Mouse (Mus musculus): ENCODE measurements around the gene Selplg. TPM values are rescaled to one million over a fixed set of nuclear protein-coding genes. Genes with fewer than 3 reads are reported as not detected.
"Not testable (repeated sequence)": the region's sequence is repeated elsewhere in the genome, so short reads cannot be mapped to it uniquely, and the experiment has no call there.

Selplg gene
- polyA plus RNA-seq, 1 experiment from 2014 or later, result 4.4 TPM

DNA sequence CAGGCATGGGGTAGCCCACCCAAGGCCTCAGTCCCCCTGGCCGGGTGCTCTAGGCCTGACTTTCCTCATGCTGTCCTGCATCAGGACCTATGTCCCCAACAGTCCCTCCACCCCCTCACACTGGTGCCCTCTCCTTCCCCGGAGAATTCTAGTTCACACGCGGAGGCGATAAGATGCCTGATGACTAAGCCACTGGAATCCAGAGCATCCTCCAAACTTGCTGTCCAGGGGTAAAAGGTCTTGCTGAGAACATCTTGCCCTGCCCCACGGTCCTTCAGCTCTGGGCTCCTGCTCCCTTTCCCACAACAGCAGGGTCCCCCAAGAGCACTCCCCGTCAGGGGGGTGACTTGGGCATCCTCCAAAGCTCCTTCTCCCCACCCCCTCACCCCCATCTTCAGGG is 49.8 kb downstream of the Selplg start:
- peak overlapping the region; percentile 80 for H3K27ac ChIP-seq
- no peak for ATAC-seq
- H3K4me3 ChIP-seq (replicated peaks), result no peak overlapping the region
- H3K4me1 ChIP-seq (replicated peaks), result peaks cover 11% of the 10 kb centered on the region
- no peaks in the 10 kb centered on the region for H3K9me3 ChIP-seq
- H3K4me2 ChIP-seq (replicated peaks), result no peak overlapping the region
- no peak overlapping the region for H3K9ac ChIP-seq
- H3K27me3 ChIP-seq (replicated peaks), result no peaks in the 10 kb centered on the region; the same call in 1 of the 2 replicates
- WGBS, result 76% methylated on average over 7 of the region's 7 CpGs
- H3K36me3 ChIP-seq, result peaks cover 5% of the 10 kb centered on the region; the same call in 1 of the 2 replicates

DNA sequence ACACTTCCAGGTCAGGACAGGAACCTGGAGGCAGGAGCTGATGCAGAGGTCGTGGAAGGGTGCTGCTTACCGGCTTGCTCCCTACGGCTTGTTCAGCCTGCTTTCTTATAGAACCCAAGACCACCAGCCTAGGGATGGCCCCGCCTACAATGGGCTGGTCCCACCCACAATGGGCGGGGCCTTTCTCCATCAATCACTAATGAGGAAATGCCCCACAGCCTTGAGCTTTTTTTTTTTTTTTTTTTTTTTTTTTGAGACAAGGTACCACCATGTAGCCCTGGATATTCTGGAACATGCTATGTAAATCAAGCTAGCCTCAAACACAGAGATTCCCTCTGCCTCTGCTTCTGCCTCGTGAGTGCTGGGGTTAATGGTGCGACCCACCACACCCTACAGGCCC is 50.6 kb downstream of the Selplg start:
- H3K27me3 ChIP-seq (replicated peaks), result no peaks in the 10 kb centered on the region; the same call in 1 of the 2 replicates
- no peak overlapping the region for H3K4me3 ChIP-seq (replicated peaks)
- peaks cover 11% of the 10 kb centered on the region for H3K4me1 ChIP-seq (replicated peaks)
- WGBS, result 81% methylated on average over 7 of the region's 7 CpGs
- peaks cover 8% of the 10 kb centered on the region for H3K36me3 ChIP-seq
- no peak for ATAC-seq
- 0 out of 2 replicates have a peak overlapping the region, but pooled peaks have one; percentile 22 for H3K27ac ChIP-seq
- H3K9ac ChIP-seq, result no peak overlapping the region
- H3K4me2 ChIP-seq (replicated peaks), result no peak overlapping the region
- no peaks in the 10 kb centered on the region for H3K9me3 ChIP-seq

DNA sequence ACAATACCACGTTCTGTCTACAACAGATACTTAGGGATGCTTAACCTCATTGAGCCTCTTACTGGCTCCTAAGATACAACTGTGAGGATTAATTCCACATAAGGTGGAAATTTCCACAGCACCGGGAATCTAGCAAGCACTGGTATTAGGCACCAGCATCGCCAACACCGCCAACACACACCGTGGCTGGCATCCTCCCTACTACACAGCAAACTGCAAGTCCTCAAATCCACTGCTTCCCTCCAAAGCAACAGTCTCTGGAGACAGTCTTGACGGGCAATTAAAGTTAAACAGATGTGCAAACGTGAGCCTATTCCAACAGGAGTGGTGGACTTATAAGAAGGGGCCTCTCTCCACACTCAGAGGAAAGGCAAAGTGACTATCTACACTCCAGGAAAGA is 51.2 kb downstream of the Selplg start:
- Histone ChIP-seq H3K27ac (0 out of 2 replicates have a peak overlapping the region, but pooled peaks have one; percentile 22), H3K9ac (no peak overlapping the region), H3K9me3 (no peaks in the 10 kb centered on the region), H3K36me3 (peaks cover 10% of the 10 kb centered on the region), H3K4me2 (replicated peaks) (no peak overlapping the region), H3K27me3 (replicated peaks) (no peaks in the 10 kb centered on the region; the same call in 1 of the 2 replicates), H3K4me3 (replicated peaks) (no peak overlapping the region), H3K4me1 (replicated peaks) (peaks cover 11% of the 10 kb centered on the region)
- WGBS, result 68% methylated on average over 7 of the region's 7 CpGs
- no peak for ATAC-seq

DNA sequence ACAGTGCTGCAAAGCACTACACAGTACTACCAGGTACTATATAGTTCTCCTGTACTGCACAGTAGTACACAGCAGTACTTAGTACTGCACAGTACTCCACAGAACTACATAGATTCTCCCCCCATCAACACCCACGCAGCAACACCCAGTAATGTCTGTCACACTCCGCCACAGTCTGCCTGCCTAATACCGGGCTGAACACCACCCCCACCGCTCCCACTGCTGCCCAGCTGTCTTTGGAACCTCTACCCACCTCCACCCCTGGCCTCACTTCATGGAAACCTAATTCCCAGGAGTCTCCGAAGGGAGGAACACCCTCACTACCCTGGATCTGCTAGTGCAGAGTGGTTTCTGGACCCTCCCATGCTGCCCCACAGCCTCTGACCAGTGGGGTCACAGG is 51.7 kb downstream of the Selplg start:
- H3K9me3 ChIP-seq, result no peaks in the 10 kb centered on the region
- H3K4me3 ChIP-seq (replicated peaks), result no peak overlapping the region
- H3K4me1 ChIP-seq (replicated peaks), result peaks cover 11% of the 10 kb centered on the region
- WGBS, result 88% methylated on average over 5 of the region's 5 CpGs
- no peak overlapping the region for H3K4me2 ChIP-seq (replicated peaks)
- ATAC-seq, result no peak
- 0 out of 2 replicates have a peak overlapping the region, but pooled peaks have one; percentile 22 for H3K27ac ChIP-seq
- no peaks in the 10 kb centered on the region; the same call in 1 of the 2 replicates for H3K27me3 ChIP-seq (replicated peaks)
- no peak overlapping the region for H3K9ac ChIP-seq
- peaks cover 13% of the 10 kb centered on the region for H3K36me3 ChIP-seq

- no peak overlapping the region for H3K9ac ChIP-seq
- H3K4me1 ChIP-seq (replicated peaks), result peaks cover 11% of the 10 kb centered on the region
- H3K4me2 ChIP-seq (replicated peaks), result no peak overlapping the region
- ATAC-seq, result no peak
- WGBS, result 98% methylated on average over 3 of the region's 3 CpGs
- H3K36me3 ChIP-seq, result peaks cover 13% of the 10 kb centered on the region
- H3K9me3 ChIP-seq, result no peaks in the 10 kb centered on the region
- no peak overlapping the region for H3K4me3 ChIP-seq (replicated peaks)
- H3K27me3 ChIP-seq (replicated peaks), result no peaks in the 10 kb centered on the region; the same call in 1 of the 2 replicates
- H3K27ac ChIP-seq, result no peak overlapping the region
Measured at GRCm38 (mm10) chr5:113780082-113780752, 52.2 kb downstream of the Selplg start.

DNA sequence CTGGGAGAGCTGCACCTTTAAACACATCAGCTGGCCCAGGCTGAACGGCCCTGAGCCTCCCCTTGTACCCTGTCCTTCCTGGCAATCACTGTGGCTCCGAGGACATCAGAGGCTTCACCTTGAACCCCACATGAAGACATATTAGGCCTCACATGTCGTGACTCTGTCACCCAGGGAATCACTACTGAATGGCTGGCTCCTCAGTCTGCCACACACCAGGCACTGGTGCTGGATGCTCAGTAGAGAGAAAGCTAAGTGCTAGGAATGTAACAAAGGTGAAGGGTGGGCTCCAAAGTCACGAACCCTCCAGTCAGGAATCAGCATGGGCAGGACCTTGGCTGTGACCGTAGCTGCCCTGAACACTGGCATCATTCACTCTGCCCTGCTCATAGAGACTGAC is 52.9 kb downstream of the Selplg start:
- Histone ChIP-seq H3K36me3 (peaks cover 14% of the 10 kb centered on the region), H3K4me2 (replicated peaks) (no peak overlapping the region), H3K27ac (no peak overlapping the region), H3K27me3 (replicated peaks) (no peaks in the 10 kb centered on the region; the same call in 1 of the 2 replicates), H3K9me3 (no peaks in the 10 kb centered on the region), H3K4me1 (replicated peaks) (peaks cover 11% of the 10 kb centered on the region), H3K4me3 (replicated peaks) (no peak overlapping the region), H3K9ac (no peak overlapping the region)
- 77% methylated on average over 5 of the region's 5 CpGs for WGBS
- no peak for ATAC-seq

DNA sequence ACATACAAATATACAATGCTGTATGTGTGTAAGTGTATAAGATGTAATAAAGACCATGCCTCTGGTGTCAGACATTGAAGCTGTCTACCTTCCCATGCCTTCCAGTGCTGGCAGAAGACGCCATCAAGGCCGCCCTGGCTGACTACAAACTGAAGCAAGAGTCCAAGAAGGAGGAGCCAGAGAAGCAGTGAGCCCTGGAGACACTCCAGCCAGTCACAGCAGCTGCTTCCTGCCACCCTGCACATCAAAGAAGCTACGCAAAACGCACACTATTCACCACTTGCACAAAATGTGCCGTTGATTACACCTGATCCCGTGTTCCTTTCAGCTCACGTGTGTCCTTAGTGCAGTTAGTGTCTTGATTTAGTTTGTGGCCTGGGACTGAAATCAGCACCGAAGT is 54.7 kb downstream of the Selplg start:
- WGBS, result 88% methylated on average over 8 of the region's 8 CpGs
- H3K9me3 ChIP-seq, result not testable (repeated sequence)

GRCm38 (mm10) chr5:113776896-113777226 is 55.6 kb downstream of the Selplg start:
- Histone ChIP-seq H3K36me3 (peaks cover 16% of the 10 kb centered on the region), H3K27ac (no peak overlapping the region), H3K9ac (no peak overlapping the region), H3K4me3 (replicated peaks) (no peak overlapping the region), H3K27me3 (replicated peaks) (no peaks in the 10 kb centered on the region), H3K4me2 (replicated peaks) (no peak overlapping the region), H3K9me3 (no peaks in the 10 kb centered on the region), H3K4me1 (replicated peaks) (peaks cover 4% of the 10 kb centered on the region)
- no peak for ATAC-seq
- 82% methylated on average over 8 of the region's 8 CpGs for WGBS

More for the DNA sequence above, 54.7 kb downstream of the Selplg start:
- not testable (repeated sequence) for H3K4me1 ChIP-seq (replicated peaks); H3K9ac ChIP-seq; H3K27me3 ChIP-seq (replicated peaks); H3K4me2 ChIP-seq (replicated peaks); H3K4me3 ChIP-seq (replicated peaks); H3K27ac ChIP-seq; ATAC-seq
- H3K36me3 ChIP-seq, result peaks cover 16% of the 10 kb centered on the region

DNA sequence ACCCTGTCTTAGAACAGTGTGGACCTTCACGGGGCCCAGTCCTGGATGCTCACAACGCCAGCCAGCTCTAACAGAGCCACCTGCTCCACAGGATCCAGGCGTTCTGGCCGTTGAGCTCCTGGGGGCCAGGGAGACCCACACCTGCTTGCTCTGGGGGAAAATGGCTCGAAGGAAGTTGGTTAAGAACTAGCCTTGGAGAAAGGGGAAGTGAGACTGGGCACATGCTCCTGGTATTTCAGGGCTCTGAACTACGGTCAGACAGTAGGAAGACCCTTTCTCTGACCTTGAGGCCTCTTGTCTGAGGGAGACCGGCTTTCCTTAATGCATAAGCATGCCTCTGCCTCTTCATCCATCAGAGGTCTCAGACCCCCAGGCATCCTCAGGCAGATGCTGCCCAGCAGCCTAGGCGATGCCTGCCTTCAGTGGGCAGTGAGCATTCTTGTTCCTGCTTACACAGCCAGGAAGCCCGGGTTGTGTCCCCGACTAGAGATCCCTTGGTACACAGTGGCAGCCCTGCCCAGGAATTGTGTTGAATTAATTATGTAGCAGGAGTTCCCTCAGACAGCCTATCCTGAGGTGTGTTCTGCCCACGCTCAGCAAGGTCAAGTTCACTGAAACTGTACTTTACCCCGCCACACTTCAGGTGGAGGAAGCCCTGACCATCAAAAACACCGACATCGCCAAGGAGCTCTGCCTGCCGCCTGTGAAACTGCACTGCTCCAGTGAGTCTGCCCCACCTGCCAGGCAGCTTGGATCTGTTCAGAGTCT is 56.1 kb downstream of the Selplg start:
- no peak for ATAC-seq
- Histone ChIP-seq H3K4me1 (replicated peaks) (peaks cover 4% of the 10 kb centered on the region), H3K9ac (no peak overlapping the region), H3K4me3 (replicated peaks) (no peak overlapping the region), H3K27me3 (replicated peaks) (no peaks in the 10 kb centered on the region), H3K9me3 (no peaks in the 10 kb centered on the region), H3K27ac (no peak overlapping the region), H3K36me3 (peaks cover 16% of the 10 kb centered on the region), H3K4me2 (replicated peaks) (no peak overlapping the region)
- 85% methylated on average over 15 of the region's 15 CpGs for WGBS

DNA sequence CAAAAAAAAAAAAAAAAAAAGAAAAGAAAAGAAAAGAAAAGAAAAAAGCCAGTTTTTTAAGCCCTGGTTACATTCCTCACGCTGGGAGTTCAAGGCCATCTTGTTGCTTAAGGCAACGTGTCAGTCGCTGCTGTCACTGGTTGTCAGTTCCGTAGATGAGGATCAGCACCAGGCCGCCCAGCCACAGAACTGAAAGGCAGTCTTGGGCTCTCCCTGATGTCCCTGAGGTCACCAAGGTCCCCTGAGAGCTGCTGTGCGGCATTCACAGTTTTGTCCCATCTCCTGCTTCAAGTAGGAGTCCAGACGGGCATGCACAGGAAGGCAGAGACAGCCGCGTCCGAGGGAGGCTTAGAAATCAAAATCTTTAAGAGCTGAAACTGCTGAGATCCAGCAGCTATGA is 56.9 kb downstream of the Selplg start:
- peaks cover 16% of the 10 kb centered on the region for H3K36me3 ChIP-seq
- no peak for ATAC-seq
- no peaks in the 10 kb centered on the region for H3K27me3 ChIP-seq (replicated peaks)
- WGBS, result 92% methylated on average over 10 of the region's 10 CpGs
- peaks cover 5% of the 10 kb centered on the region for H3K4me1 ChIP-seq (replicated peaks)
- no peak overlapping the region for H3K27ac ChIP-seq
- no peaks in the 10 kb centered on the region for H3K9me3 ChIP-seq
- no peak overlapping the region for H3K4me2 ChIP-seq (replicated peaks)
- no peak overlapping the region for H3K4me3 ChIP-seq (replicated peaks)
- H3K9ac ChIP-seq, result no peak overlapping the region

DNA sequence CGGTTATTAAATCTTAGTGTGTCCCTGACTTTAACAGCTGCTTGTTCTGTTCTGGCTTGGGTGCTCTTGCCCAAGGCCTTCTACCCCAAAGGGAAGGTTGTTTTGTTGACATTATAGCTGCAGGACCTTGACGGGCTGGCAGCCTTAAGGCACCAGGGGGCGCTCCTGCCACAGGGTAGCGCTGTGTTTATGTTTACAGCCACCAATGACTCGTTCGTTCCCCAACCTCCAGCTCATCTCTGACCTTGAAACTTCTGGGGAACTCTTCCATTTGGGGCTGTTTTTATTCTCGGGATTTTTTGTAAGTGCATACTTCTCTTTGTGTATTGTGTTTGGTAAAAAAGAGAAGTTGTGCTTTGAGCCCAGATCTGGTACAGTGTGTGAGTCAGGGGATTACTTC is 58.8 kb downstream of the Selplg start:
- peaks cover 17% of the 10 kb centered on the region for H3K4me1 ChIP-seq (replicated peaks)
- H3K27ac ChIP-seq, result no peak overlapping the region
- no peaks in the 10 kb centered on the region for H3K27me3 ChIP-seq (replicated peaks)
- H3K9me3 ChIP-seq, result no peaks in the 10 kb centered on the region
- H3K36me3 ChIP-seq, result peaks cover 16% of the 10 kb centered on the region
- ATAC-seq, result 0 out of 2 replicates have a peak, but pooled peaks have one; percentile 21
- peak overlapping the region; percentile 85 for H3K4me2 ChIP-seq (replicated peaks)
- H3K9ac ChIP-seq, result 0 out of 2 replicates have a peak overlapping the region, but pooled peaks have one; percentile 61
- H3K4me3 ChIP-seq (replicated peaks), result peak overlapping the region; percentile 73
- 0% methylated on average over 7 of the region's 7 CpGs for WGBS

- no peaks in the 10 kb centered on the region for H3K9me3 ChIP-seq
- peaks cover 18% of the 10 kb centered on the region for H3K36me3 ChIP-seq
- peak; percentile 54 for ATAC-seq
- peak overlapping the region; percentile 61 for H3K9ac ChIP-seq
- peak overlapping the region; percentile 18 for H3K27ac ChIP-seq
- H3K27me3 ChIP-seq (replicated peaks), result no peaks in the 10 kb centered on the region
- peaks cover 17% of the 10 kb centered on the region for H3K4me1 ChIP-seq (replicated peaks)
- peak overlapping the region; percentile 73 for H3K4me3 ChIP-seq (replicated peaks)
- peak overlapping the region; percentile 85 for H3K4me2 ChIP-seq (replicated peaks)
- WGBS, result 1% methylated on average over 38 of the region's 38 CpGs
Measured at GRCm38 (mm10) chr5:113772905-113773519, 59.4 kb downstream of the Selplg start.

All from intestine, embryonic 15.5 days (tissue).